Mouse (Mus musculus): ENCODE results near the gene Pcif1. TPM values are rescaled to one million over a fixed set of nuclear protein-coding genes. Genes with fewer than 3 reads are reported as not detected.

Gene Pcif1
- polyA plus RNA-seq, 1 experiment, result 43.2 TPM

DNA sequence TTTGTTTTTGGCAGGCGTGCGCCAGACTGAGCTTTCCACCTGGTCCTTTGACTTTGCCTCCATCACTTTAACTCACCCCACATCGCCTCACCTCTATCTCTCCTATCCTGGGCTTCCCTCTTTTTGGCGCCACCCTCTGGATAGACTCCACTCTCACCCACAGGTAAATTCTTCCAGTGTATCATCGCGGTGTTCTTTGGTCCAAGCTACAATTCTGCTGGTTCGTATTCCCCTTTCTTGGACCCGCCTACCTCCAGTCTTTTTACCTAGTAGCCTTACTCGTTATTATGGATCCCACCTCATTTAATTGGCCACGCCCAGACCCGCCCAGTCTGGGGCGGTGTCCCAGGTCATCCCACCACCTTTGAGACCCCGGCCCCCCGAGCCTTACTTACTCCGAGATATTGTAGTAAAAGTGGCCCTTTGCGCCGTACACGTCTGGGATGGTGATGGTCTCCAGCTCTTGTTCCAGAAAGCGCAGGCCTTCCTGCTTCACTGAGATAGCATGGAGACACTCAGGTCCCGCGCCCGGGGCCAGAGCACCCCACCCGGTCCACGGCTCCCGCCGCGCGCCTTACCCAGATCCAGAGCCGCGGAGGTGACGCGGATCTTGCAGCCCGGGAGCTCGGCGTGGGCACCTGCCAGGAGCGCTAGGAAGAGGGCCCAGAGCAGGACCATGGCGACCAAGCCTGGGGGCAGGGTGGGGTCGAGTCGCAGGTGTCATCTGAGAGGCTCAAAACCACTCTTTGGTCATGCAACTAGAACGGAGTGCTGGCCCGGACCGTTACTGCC lies 22.6 kb upstream of the Pcif1 start:
- Histone ChIP-seq H3K4me3 (peak overlapping the region; percentile 87), H3K4me2 (ENCODE audit: low read depth) (peak overlapping the region; percentile 93), H3K27me3 (ENCODE audit: control insufficient read depth, insufficient read depth, insufficient read length) (no peaks in the 10 kb centered on the region), H3K79me2 (ENCODE audit: control insufficient read depth, insufficient read depth) (no peaks in the 10 kb centered on the region), H3ac (ENCODE audit: control insufficient read depth, insufficient read length) (peak overlapping the region; percentile 1), H3K36me3 (ENCODE audit: control insufficient read depth, insufficient read depth) (peaks cover 5% of the 10 kb centered on the region)
- no peak for TF ChIP-seq TCF3 (IDR thresholded peaks at IDR 0.05; ENCODE audit: insufficient read length, low read depth)
- no peak for TF ChIP-seq MYOG (IDR thresholded peaks at IDR 0.05; ENCODE audit: control insufficient read depth in 1 of 3, insufficient read depth in 1 of 3, insufficient read length in 2 of 3, low read depth in 2 of 3)
- TF ChIP-seq REST (IDR thresholded peaks at IDR 0.05; ENCODE audit: insufficient read depth, insufficient read length), result no peak

- peak within 1 kb of the TSS; percentile 87 for H3K4me3 ChIP-seq
- no peaks in the 10 kb centered on the region for H3K36me3 ChIP-seq (ENCODE audit: control insufficient read depth, insufficient read depth)
- H3ac ChIP-seq (ENCODE audit: control insufficient read depth, insufficient read length), result peak within 1 kb of the TSS; percentile 1
- H3K79me2 ChIP-seq (ENCODE audit: control insufficient read depth, insufficient read depth), result no peaks in the 10 kb centered on the region
- peak within 1 kb of the TSS; percentile 93 for H3K4me2 ChIP-seq (ENCODE audit: low read depth)
- TF ChIP-seq REST (IDR thresholded peaks at IDR 0.05; ENCODE audit: insufficient read depth, insufficient read length) (no peak), MYOG (IDR thresholded peaks at IDR 0.05; ENCODE audit: control insufficient read depth in 1 of 3, insufficient read depth in 1 of 3, insufficient read length in 2 of 3, low read depth in 2 of 3) (peak in 1 of 3 experiments; percentile 25), USF1 (IDR thresholded peaks at IDR 0.05; ENCODE audit: low read depth) (peak; percentile 65), MAX (IDR thresholded peaks at IDR 0.05; ENCODE audit: low read depth) (peak; percentile 2), POLR2AphosphoS2 (IDR thresholded peaks at IDR 0.05; ENCODE audit: insufficient read length, low read depth) (peak; percentile 35), MYOD1 (IDR thresholded peaks at IDR 0.05; ENCODE audit: control insufficient read depth in 1 of 3, insufficient read length in 2 of 3, low read depth in 2 of 3) (no peak), TCF3 (IDR thresholded peaks at IDR 0.05; ENCODE audit: insufficient read length, low read depth) (no peak), CEBPB (IDR thresholded peaks at IDR 0.05; ENCODE audit: insufficient read depth, poor library complexity, severe bottlenecking) (no peak), TCF12 (IDR thresholded peaks at IDR 0.05; ENCODE audit: insufficient read depth, poor library complexity, severe bottlenecking) (no peak), SRF (IDR thresholded peaks at IDR 0.05; ENCODE audit: control insufficient read depth, insufficient read length, low read depth) (no peak), POLR2A (IDR thresholded peaks at IDR 0.05; ENCODE audit: insufficient read length, low read depth) (peak; percentile 72), E2F4 (IDR thresholded peaks at IDR 0.05; ENCODE audit: insufficient read depth) (no peak)
- H3K27me3 ChIP-seq (ENCODE audit: control insufficient read depth, insufficient read depth, insufficient read length), result no peaks in the 10 kb centered on the region
These were observed 21.8 kb upstream of the Pcif1 start, which contains the start of gene Pltp for GRCm38 (mm10) chr2:164857101-164857821. TSS of gene Pltp (minus strand) at chr2:164857711.

GRCm38 (mm10) chr2:164857842-164858553 lies 21.1 kb upstream of the Pcif1 start:
- Histone ChIP-seq H3K27me3 (ENCODE audit: control insufficient read depth, insufficient read depth, insufficient read length) (no peaks in the 10 kb centered on the region), H3K4me3 (peak overlapping the region; percentile 87)

DNA sequence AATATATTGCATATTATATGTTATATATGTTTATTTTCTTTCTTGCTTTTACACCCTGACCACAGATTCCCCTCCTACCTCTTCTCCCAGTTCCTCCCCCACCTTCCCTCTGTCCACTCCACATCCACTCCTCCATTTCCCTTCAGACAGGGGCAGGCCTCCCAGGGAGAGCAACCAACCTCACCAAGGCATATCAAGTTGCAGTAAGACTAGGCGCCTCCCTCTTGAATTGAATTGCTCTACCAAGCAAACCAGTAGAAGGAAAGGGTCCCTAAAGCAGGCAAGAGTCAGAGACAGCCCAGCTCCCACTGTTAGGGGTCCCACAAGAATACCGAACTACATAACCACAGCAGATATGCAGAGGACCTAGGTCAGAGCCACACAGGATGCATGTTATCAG lies 19.9 kb upstream of the Pcif1 start:
- no peaks in the 10 kb centered on the region for H3K27me3 ChIP-seq (ENCODE audit: control insufficient read depth, insufficient read depth, insufficient read length)
- H3K36me3 ChIP-seq (ENCODE audit: control insufficient read depth, insufficient read depth), result no peaks in the 10 kb centered on the region
- peak overlapping the region; percentile 39 for H3K4me2 ChIP-seq (ENCODE audit: low read depth)
- TF ChIP-seq POLR2AphosphoS2 (IDR thresholded peaks at IDR 0.05; ENCODE audit: insufficient read length, low read depth) (no peak), POLR2A (IDR thresholded peaks at IDR 0.05; ENCODE audit: insufficient read length, low read depth) (no peak), USF1 (IDR thresholded peaks at IDR 0.05; ENCODE audit: low read depth) (no peak), MAX (IDR thresholded peaks at IDR 0.05; ENCODE audit: low read depth) (no peak), MYOD1 (IDR thresholded peaks at IDR 0.05; ENCODE audit: control insufficient read depth in 1 of 3, insufficient read length in 2 of 3, low read depth in 2 of 3) (no peak), CEBPB (IDR thresholded peaks at IDR 0.05; ENCODE audit: insufficient read depth, poor library complexity, severe bottlenecking) (no peak), E2F4 (IDR thresholded peaks at IDR 0.05; ENCODE audit: insufficient read depth) (no peak), SRF (IDR thresholded peaks at IDR 0.05; ENCODE audit: control insufficient read depth, insufficient read length, low read depth) (no peak), TCF3 (IDR thresholded peaks at IDR 0.05; ENCODE audit: insufficient read length, low read depth) (no peak), REST (IDR thresholded peaks at IDR 0.05; ENCODE audit: insufficient read depth, insufficient read length) (no peak), TCF12 (IDR thresholded peaks at IDR 0.05; ENCODE audit: insufficient read depth, poor library complexity, severe bottlenecking) (no peak), MYOG (IDR thresholded peaks at IDR 0.05; ENCODE audit: control insufficient read depth in 1 of 3, insufficient read depth in 1 of 3, insufficient read length in 2 of 3, low read depth in 2 of 3) (no peak)
- no peaks in the 10 kb centered on the region for H3K79me2 ChIP-seq (ENCODE audit: control insufficient read depth, insufficient read depth)
- no peak overlapping the region for H3K4me3 ChIP-seq
- H3ac ChIP-seq (ENCODE audit: control insufficient read depth, insufficient read length), result no peak overlapping the region

More at GRCm38 (mm10) chr2:164857842-164858553, 21.1 kb upstream of the Pcif1 start:
- Histone ChIP-seq H3ac (ENCODE audit: control insufficient read depth, insufficient read length) (peak overlapping the region; percentile 1), H3K79me2 (ENCODE audit: control insufficient read depth, insufficient read depth) (no peaks in the 10 kb centered on the region), H3K4me2 (ENCODE audit: low read depth) (peak overlapping the region; percentile 93), H3K36me3 (ENCODE audit: control insufficient read depth, insufficient read depth) (no peaks in the 10 kb centered on the region)
- TF ChIP-seq USF1 (IDR thresholded peaks at IDR 0.05; ENCODE audit: low read depth) (no peak), E2F4 (IDR thresholded peaks at IDR 0.05; ENCODE audit: insufficient read depth) (no peak), MAX (IDR thresholded peaks at IDR 0.05; ENCODE audit: low read depth) (no peak), MYOD1 (IDR thresholded peaks at IDR 0.05; ENCODE audit: control insufficient read depth in 1 of 3, insufficient read length in 2 of 3, low read depth in 2 of 3) (no peak), REST (IDR thresholded peaks at IDR 0.05; ENCODE audit: insufficient read depth, insufficient read length) (no peak), POLR2AphosphoS2 (IDR thresholded peaks at IDR 0.05; ENCODE audit: insufficient read length, low read depth) (no peak), TCF3 (IDR thresholded peaks at IDR 0.05; ENCODE audit: insufficient read length, low read depth) (no peak), SRF (IDR thresholded peaks at IDR 0.05; ENCODE audit: control insufficient read depth, insufficient read length, low read depth) (no peak), POLR2A (IDR thresholded peaks at IDR 0.05; ENCODE audit: insufficient read length, low read depth) (no peak), TCF12 (IDR thresholded peaks at IDR 0.05; ENCODE audit: insufficient read depth, poor library complexity, severe bottlenecking) (no peak), MYOG (IDR thresholded peaks at IDR 0.05; ENCODE audit: control insufficient read depth in 1 of 3, insufficient read depth in 1 of 3, insufficient read length in 2 of 3, low read depth in 2 of 3) (no peak), CEBPB (IDR thresholded peaks at IDR 0.05; ENCODE audit: insufficient read depth, poor library complexity, severe bottlenecking) (no peak)
